Mouse (Mus musculus) ES-E14 (cell line): ENCODE data around the gene Dclre1a.

Source experiments
- HCFC1 ChIP-seq: IDR thresholded peaks from 2 replicates; pipeline ENCODE4 v1.6.1; 2012; ENCODE audit warnings: low read length, inconsistent platforms, borderline replicate concordance; ENCODE audit not compliant: insufficient read depth
- ZC3H11A ChIP-seq: IDR thresholded peaks from 2 replicates; pipeline ENCODE4 v1.6.1; 2012; ENCODE audit warnings: low read depth, mild to moderate bottlenecking, inconsistent platforms, low read length, borderline replicate concordance
- ZNF384 ChIP-seq: IDR thresholded peaks from 2 replicates; pipeline ENCODE4 v1.6.1; 2012; ENCODE audit warnings: low read depth, low read length, inconsistent platforms

GRCm38 (mm10) chr19:56562433-56563138 lies 14.6 kb upstream of the Dclre1a start:
- no peak for TF ChIP-seq HCFC1
- no peak for TF ChIP-seq ZC3H11A
- no peak for TF ChIP-seq ZNF384
